In the genomic region with DNA sequence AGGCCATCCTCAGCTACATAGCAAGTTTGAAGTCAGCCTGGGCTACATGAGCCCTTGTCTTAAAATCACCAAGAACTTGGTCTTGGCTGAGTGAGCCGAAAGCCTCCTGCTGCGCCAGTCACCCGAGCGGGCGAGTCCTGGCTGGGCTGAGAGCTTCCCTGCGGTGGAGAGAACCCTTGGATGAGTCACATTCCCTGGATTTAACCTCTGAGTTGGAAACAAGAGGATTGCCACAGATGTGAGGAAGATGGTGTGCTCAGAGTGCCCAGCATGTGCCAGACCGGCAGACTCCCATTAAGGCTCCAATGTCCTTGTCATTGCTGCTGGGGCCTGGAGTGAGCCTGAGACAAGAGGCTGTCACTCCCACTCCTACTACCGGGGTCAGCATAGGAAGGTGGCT, we compare ENCODE assay signal across 26 mouse cellular contexts.
"Had no signal": no experiment of that assay in that cellular context is flagged by ENCODE, and none has a peak within 500 bp of the region (broad histone marks: within the 10 kb centered on the region; RNA-seq: fewer than 3 reads in every experiment).

No protein-coding gene starts in this region.

- ATAC-seq: hindbrain, postnatal 0 days; intestine, embryonic 16.5 days; liver, embryonic 12.5 days had no signal

- DNase-seq: gastrocnemius, postnatal 14 days; gastrocnemius, postnatal 36 days; heart, adult 11 months; heart, adult 2 months; heart, postnatal 14 days; heart, postnatal 36 days; kidney, adult 11 months; kidney, adult 2 months; kidney, adult 9 months; kidney, postnatal 14 days; kidney, postnatal 36 days; layer of hippocampus, adult 9-11 months; layer of hippocampus, postnatal 36 days; left cerebral cortex, postnatal 4 days had no signal

- H3K27me3 ChIP-seq: heart, embryonic 13.5 days; heart, embryonic 15.5 days; hindbrain, embryonic 13.5 days; hindbrain, embryonic 15.5 days; kidney, embryonic 15.5 days; limb, embryonic 13.5 days; limb, embryonic 15.5 days; liver, embryonic 12.5 days had no signal

- H3K27ac ChIP-seq: heart, adult 2 months; heart, embryonic 13.5 days; heart, embryonic 15.5 days; hindbrain, embryonic 13.5 days; hindbrain, embryonic 15.5 days; hindbrain, postnatal 0 days; kidney, embryonic 15.5 days; kidney, postnatal 0 days; limb, embryonic 13.5 days; limb, embryonic 15.5 days; liver, embryonic 12.5 days; liver, embryonic 14.5 days had no signal

- H3K4me3 ChIP-seq: heart, adult 2 months; heart, embryonic 13.5 days; heart, embryonic 15.5 days; hindbrain, embryonic 13.5 days; hindbrain, embryonic 15.5 days; kidney, embryonic 15.5 days; limb, embryonic 13.5 days; limb, embryonic 15.5 days; liver, embryonic 12.5 days had no signal
